ENCODE assay signal across 25 mouse cellular contexts in genomic region chr15:100631454-100632170, GRCm38 (mm10). TPM values are rescaled to one million over a fixed set of nuclear protein-coding genes. Genes with fewer than 3 reads are reported as not detected.
DNase-seq lines count a peak whose midpoint lies in the region; ATAC-seq and TF ChIP-seq lines count a peak whose summit lies in the region.
"Had no signal": no experiment of that assay in that cellular context is flagged by ENCODE, and none has a peak within 500 bp of the region (broad histone marks: within the 10 kb centered on the region; RNA-seq: fewer than 3 reads in every experiment).

No protein-coding gene starts in this region.

- H3K79me2 ChIP-seq in liver, adult 2 months (ENCODE audit: control insufficient read depth, insufficient read depth, low read length): peaks cover 11% of the 10 kb centered on the region; the same call in 1 of the 2 replicates

- H3K36me3 ChIP-seq in liver, adult 2 months (ENCODE audit: control insufficient read depth, insufficient read depth, low read length): no peaks in the 10 kb centered on the region
- no peaks in the 10 kb centered on the region for H3K36me3 ChIP-seq in liver, embryonic 12.5 days
- H3K36me3 ChIP-seq: embryonic facial prominence, embryonic 15.5 days; limb, embryonic 12.5 days; liver, embryonic 15.5 days; midbrain, embryonic 13.5 days had no signal

- peaks cover 46% of the 10 kb centered on the region for H3K4me1 ChIP-seq in liver, adult 2 months (ENCODE audit: control insufficient read depth, insufficient read depth, low read length)
- peaks cover 54% of the 10 kb centered on the region for H3K4me1 ChIP-seq in liver, embryonic 12.5 days

- H3K27me3 ChIP-seq in liver, adult 2 months (ENCODE audit: control insufficient read depth, insufficient read depth, low read length): no peaks in the 10 kb centered on the region
- peaks cover 54% of the 10 kb centered on the region for H3K27me3 ChIP-seq in liver, embryonic 12.5 days (replicated peaks)

- TF ChIP-seq POLR2A in liver, adult 2 months (IDR thresholded peaks at IDR 0.05; ENCODE audit: extremely low read depth, insufficient read depth, low read length): no peak

- 15% methylated on average over 12 of the region's 12 CpGs for WGBS in liver, adult 2 months
- 41% methylated on average over 12 of the region's 12 CpGs for WGBS in liver, embryonic 12.5 days (ENCODE audit: insufficient replicate concordance)

- ATAC-seq in liver, embryonic 12.5 days: no peak
- peak; percentile 34 for ATAC-seq in CD4-positive, CD25-positive, alpha-beta regulatory T cell, adult 4 months
- peak; percentile 37 to 48; a peak in 1 of 4 replicates for ATAC-seq in hematopoietic stem cell, adult 5-6 weeks (replicated peaks in 1 of 2; ENCODE audit: insufficient read depth in 1 of 2, low FRiP score in 2 of 2, low TSS enrichment in 1 of 2, low read depth in 1 of 2, poor library complexity in 2 of 2, severe bottlenecking in 2 of 2)
- ATAC-seq in megakaryocyte progenitor cell, adult 5-6 weeks (replicated peaks; ENCODE audit: poor library complexity): peak; percentile 63
- ATAC-seq: forebrain, postnatal 0 days; hindbrain, embryonic 16.5 days; intestine, embryonic 16.5 days; midbrain, embryonic 13.5 days had no signal

- H3K27ac ChIP-seq in liver, adult 2 months (replicated peaks; ENCODE audit: insufficient read depth, low read depth, low read length): no peak overlapping the region
- H3K27ac ChIP-seq in liver, embryonic 12.5 days: no peak overlapping the region
- H3K27ac ChIP-seq: embryonic facial prominence, embryonic 15.5 days; layer of hippocampus, adult 2 months; limb, embryonic 12.5 days; liver, embryonic 15.5 days; midbrain, embryonic 13.5 days had no signal

- H3K4me2 ChIP-seq in liver, embryonic 12.5 days: no peak overlapping the region
- H3K4me2 ChIP-seq: embryonic facial prominence, embryonic 15.5 days; limb, embryonic 12.5 days; liver, embryonic 15.5 days; midbrain, embryonic 13.5 days had no signal

- no peak overlapping the region for H3K9ac ChIP-seq in liver, adult 2 months (ENCODE audit: low read depth, low read length)
- H3K9ac ChIP-seq in liver, embryonic 12.5 days: no peak overlapping the region
- H3K9ac ChIP-seq: embryonic facial prominence, embryonic 15.5 days; forebrain, postnatal 0 days; limb, embryonic 12.5 days; liver, embryonic 15.5 days; midbrain, embryonic 13.5 days had no signal

- H3K9me3 ChIP-seq in liver, embryonic 12.5 days (replicated peaks): no peaks in the 10 kb centered on the region
- H3K9me3 ChIP-seq: embryonic facial prominence, embryonic 15.5 days; limb, embryonic 12.5 days; liver, embryonic 15.5 days; midbrain, embryonic 13.5 days had no signal

- H3K4me3 ChIP-seq in liver, adult 2 months (ENCODE audit: insufficient read depth, low read depth, low read length): no peak overlapping the region
- no peak overlapping the region for H3K4me3 ChIP-seq in liver, embryonic 12.5 days
- H3K4me3 ChIP-seq: embryonic facial prominence, embryonic 15.5 days; layer of hippocampus, adult 2 months; limb, embryonic 12.5 days; liver, embryonic 15.5 days; midbrain, embryonic 13.5 days had no signal

- peak; percentile 91 for DNase-seq in liver, adult 2 months (ENCODE audit: extremely low read depth, low read depth, low spot score)
- no peak for DNase-seq in T-cell, adult 2 months (ENCODE audit: low spot score)
- DNase-seq in layer of hippocampus, adult 9-10 months (ENCODE audit: low spot score): no peak
- no peak for DNase-seq in adrenal gland, adult 8-10 months
- DNase-seq: adrenal gland, postnatal 14 days; cerebellum, adult 2 months; cerebellum, postnatal 36 days; forebrain, postnatal 0 days; gastrocnemius, postnatal 36 days; heart, postnatal 4 days; kidney, adult 9 months; kidney, postnatal 14 days; right cerebral cortex, postnatal 14 days; spleen, adult 18-20 months had no signal

- TF ChIP-seq CTCF in liver, adult 2 months (IDR thresholded peaks at IDR 0.05; ENCODE audit: low read depth, low read length): no peak

RNA-seq across cellular contexts. Expression of gene Smagp, which starts 5.1 kb away (rescaled TPM):
- 13.0 and 14.9 TPM in 2 replicates for total RNA-seq in liver, adult 2 months (2014; rRNA removed)
- polyA plus RNA-seq in liver, adult 2 months (2012; rRNA removed): 57.0 and 80.1 TPM in 2 replicates
- 10.5 and 11.4 TPM in 2 replicates for polyA plus RNA-seq in liver, embryonic 12.5 days (2016; fragmentation: Nextera tagmentation; extraction: Ambion mirVana)
- not detected for polyA plus RNA-seq in CD4-positive, CD25-positive, alpha-beta regulatory T cell, adult 4 months (2017; shearing (Covaris generic))
- total RNA-seq in hematopoietic stem cell, adult 5-6 weeks (2017): 1.6 and 4.0 TPM in 2 replicates
- 0.64 and 1.1 TPM in 2 replicates for total RNA-seq in megakaryocyte progenitor cell, adult 5-6 weeks (2015)
- 0.71 TPM in 1 of 2 replicates, not detected in the other for total RNA-seq in megakaryocyte progenitor cell, adult 5-6 weeks (2017)
- 10 to 100 TPM; 42.7 to 64.0 (median 55.6) TPM for total RNA-seq in adrenal gland, adult 8-10 months (2022)

RNA-seq across cellular contexts. Expression of gene Dazap2, which starts 16.5 kb away (rescaled TPM):
- 50.3 and 60.2 TPM in 2 replicates for total RNA-seq in liver, adult 2 months (2014; rRNA removed)
- 395 and 460 TPM in 2 replicates for polyA plus RNA-seq in liver, adult 2 months (2012; rRNA removed)
- polyA plus RNA-seq in liver, embryonic 12.5 days (2016; fragmentation: Nextera tagmentation; extraction: Ambion mirVana): 163 and 167 TPM in 2 replicates
- polyA plus RNA-seq in CD4-positive, CD25-positive, alpha-beta regulatory T cell, adult 4 months (2017; shearing (Covaris generic)): 100 to 1,000 TPM; 682 to 766 TPM
- 164 and 199 TPM in 2 replicates for total RNA-seq in hematopoietic stem cell, adult 5-6 weeks (2017)
- total RNA-seq in megakaryocyte progenitor cell, adult 5-6 weeks (2015): 334 and 357 TPM in 2 replicates
- 136 and 150 TPM in 2 replicates for total RNA-seq in megakaryocyte progenitor cell, adult 5-6 weeks (2017)
- total RNA-seq in adrenal gland, adult 8-10 months (2022): 100 to 1,000 TPM; 235 to 259 (median 252) TPM

RNA-seq across cellular contexts. Expression of gene Pou6f1, which starts 31.8 kb away (rescaled TPM):
- 1.9 and 2.0 TPM in 2 replicates for total RNA-seq in liver, adult 2 months (2014; rRNA removed)
- 3.1 and 5.5 TPM in 2 replicates for polyA plus RNA-seq in liver, adult 2 months (2012; rRNA removed)
- polyA plus RNA-seq in liver, embryonic 12.5 days (2016; fragmentation: Nextera tagmentation; extraction: Ambion mirVana): 0.41 and 0.45 TPM in 2 replicates
- 10 to 100 TPM; 13.3 to 17.4 TPM for polyA plus RNA-seq in CD4-positive, CD25-positive, alpha-beta regulatory T cell, adult 4 months (2017; shearing (Covaris generic))
- total RNA-seq in hematopoietic stem cell, adult 5-6 weeks (2017): 1.6 and 3.4 TPM in 2 replicates
- 0.02 and 0.49 TPM in 2 replicates for total RNA-seq in megakaryocyte progenitor cell, adult 5-6 weeks (2015)
- total RNA-seq in megakaryocyte progenitor cell, adult 5-6 weeks (2017): 0.78 TPM in 1 of 2 replicates, not detected in the other
- 10 to 100 TPM; 17.1 to 33.5 (median 23.8) TPM for total RNA-seq in adrenal gland, adult 8-10 months (2022)

RNA-seq across cellular contexts. Expression of gene Bin2, which starts 37.7 kb away (rescaled TPM):
- 1.0 and 4.0 TPM in 2 replicates for total RNA-seq in liver, adult 2 months (2014; rRNA removed)
- polyA plus RNA-seq in liver, adult 2 months (2012; rRNA removed): 1.4 and 4.0 TPM in 2 replicates
- polyA plus RNA-seq in liver, embryonic 12.5 days (2016; fragmentation: Nextera tagmentation; extraction: Ambion mirVana): 40.5 and 40.6 TPM in 2 replicates
- polyA plus RNA-seq in CD4-positive, CD25-positive, alpha-beta regulatory T cell, adult 4 months (2017; shearing (Covaris generic)): 100 to 1,000 TPM; 283 to 390 TPM
- total RNA-seq in hematopoietic stem cell, adult 5-6 weeks (2017): 213 and 221 TPM in 2 replicates
- 129 and 133 TPM in 2 replicates for total RNA-seq in megakaryocyte progenitor cell, adult 5-6 weeks (2015)
- 98.9 and 105 TPM in 2 replicates for total RNA-seq in megakaryocyte progenitor cell, adult 5-6 weeks (2017)
- total RNA-seq in adrenal gland, adult 8-10 months (2022): 1 to 10 TPM; 2.5 to 7.0 (median 3.8) TPM

RNA-seq across cellular contexts. Expression of gene Cela1, which starts 56.1 kb away (rescaled TPM):
- 54.6 and 199 TPM in 2 replicates for total RNA-seq in liver, adult 2 months (2014; rRNA removed)
- 58.3 and 69.1 TPM in 2 replicates for polyA plus RNA-seq in liver, adult 2 months (2012; rRNA removed)
- 8.7 and 11.0 TPM in 2 replicates for polyA plus RNA-seq in liver, embryonic 12.5 days (2016; fragmentation: Nextera tagmentation; extraction: Ambion mirVana)
- 10 to 100 TPM in 1 of 2 experiments, 1 to 10 TPM in 1; 5.7 to 10.5 TPM for polyA plus RNA-seq in CD4-positive, CD25-positive, alpha-beta regulatory T cell, adult 4 months (2017; shearing (Covaris generic))
- 4.8 and 14.2 TPM in 2 replicates for total RNA-seq in hematopoietic stem cell, adult 5-6 weeks (2017)
- 12.2 and 28.8 TPM in 2 replicates for total RNA-seq in megakaryocyte progenitor cell, adult 5-6 weeks (2015)
- 5.2 and 10.8 TPM in 2 replicates for total RNA-seq in megakaryocyte progenitor cell, adult 5-6 weeks (2017)
- 100 to 1,000 TPM; 107 to 119 (median 115) TPM for total RNA-seq in adrenal gland, adult 8-10 months (2022)
- total RNA-seq: gastrocnemius, postnatal 36 days; heart, postnatal 4 days had no signal
